ENCODE assay signal across 27 mouse cellular contexts in genomic region chr1:82389371-82389770, GRCm38 (mm10).
DNase-seq lines count a peak whose midpoint lies in the region; ATAC-seq lines count a peak whose summit lies in the region.
"Had no signal": no experiment of that assay in that cellular context is flagged by ENCODE, and none has a peak within 500 bp of the region (broad histone marks: within the 10 kb centered on the region; RNA-seq: fewer than 3 reads in every experiment).

No protein-coding gene starts in this region.

- no peaks in the 10 kb centered on the region for H3K27me3 ChIP-seq in heart, embryonic 16.5 days (ENCODE audit: control insufficient read depth, insufficient read depth, low read length)
- H3K27me3 ChIP-seq in limb, embryonic 11.5 days (ENCODE audit: control insufficient read depth, insufficient read depth, low read length), result no peaks in the 10 kb centered on the region
- H3K27me3 ChIP-seq: embryonic facial prominence, embryonic 13.5 days; forebrain, embryonic 15.5 days; hindbrain, embryonic 12.5 days; Patski had no signal

- no peaks in the 10 kb centered on the region for H3K9me3 ChIP-seq in heart, embryonic 16.5 days (replicated peaks; ENCODE audit: control insufficient read depth, low read length)
- no peaks in the 10 kb centered on the region for H3K9me3 ChIP-seq in limb, embryonic 11.5 days (ENCODE audit: control insufficient read depth, low read length)
- H3K9me3 ChIP-seq: embryonic facial prominence, embryonic 13.5 days; forebrain, embryonic 10.5 days; forebrain, embryonic 15.5 days; hindbrain, embryonic 12.5 days had no signal

- H3K4me2 ChIP-seq in heart, embryonic 16.5 days (ENCODE audit: low read depth, low read length), result no peak overlapping the region
- no peak overlapping the region for H3K4me2 ChIP-seq in limb, embryonic 11.5 days (ENCODE audit: low read depth, severe bottlenecking)
- H3K4me2 ChIP-seq: embryonic facial prominence, embryonic 13.5 days; forebrain, embryonic 15.5 days; hindbrain, embryonic 12.5 days had no signal

- ATAC-seq in heart, embryonic 16.5 days (replicated peaks; ENCODE audit: extremely low read depth, insufficient read depth, low FRiP score), result 0 out of 2 replicates have a peak, but pooled peaks have one; percentile 41
- peak; percentile 60 for ATAC-seq in CD4-positive, CD25-positive, alpha-beta regulatory T cell, adult 4 months
- ATAC-seq in limb, embryonic 11.5 days (ENCODE audit: insufficient number of reproducible peaks, low FRiP score, low TSS enrichment, low read depth), result no peak
- ATAC-seq: forebrain, embryonic 15.5 days; hindbrain, postnatal 0 days; Patski had no signal

- intact Hi-C loops in left cerebral cortex, postnatal 4 days (cut with DNase I), result no loop called here

- peaks cover 8% of the 10 kb centered on the region for H3K4me1 ChIP-seq in heart, embryonic 16.5 days (ENCODE audit: control insufficient read depth, insufficient read depth, low read length)
- H3K4me1 ChIP-seq in limb, embryonic 11.5 days (ENCODE audit: control insufficient read depth, insufficient read depth, low read length), result 0 out of 2 replicates have a peak, but pooled peaks cover 3% of the 10 kb centered on the region

- H3K9ac ChIP-seq in heart, embryonic 16.5 days (ENCODE audit: low read length), result no peak overlapping the region
- no peak overlapping the region for H3K9ac ChIP-seq in limb, embryonic 11.5 days (ENCODE audit: low read length)
- H3K9ac ChIP-seq: embryonic facial prominence, embryonic 13.5 days; forebrain, embryonic 15.5 days; hindbrain, embryonic 12.5 days; liver, embryonic 14.5 days had no signal

- no peak overlapping the region for H3K27ac ChIP-seq in heart, embryonic 16.5 days (ENCODE audit: low read length)
- H3K27ac ChIP-seq in limb, embryonic 11.5 days (replicated peaks; ENCODE audit: low read depth, low read length), result no peak overlapping the region
- H3K27ac ChIP-seq: embryonic facial prominence, embryonic 13.5 days; forebrain, embryonic 10.5 days; forebrain, embryonic 15.5 days; hindbrain, embryonic 12.5 days; hindbrain, postnatal 0 days; liver, embryonic 14.5 days had no signal

- no peaks in the 10 kb centered on the region for H3K36me3 ChIP-seq in heart, embryonic 16.5 days (ENCODE audit: control insufficient read depth, insufficient read depth)
- H3K36me3 ChIP-seq in limb, embryonic 11.5 days (ENCODE audit: control insufficient read depth, insufficient read depth, low read length), result no peaks in the 10 kb centered on the region
- H3K36me3 ChIP-seq: embryonic facial prominence, embryonic 13.5 days; forebrain, embryonic 10.5 days; forebrain, embryonic 15.5 days; hindbrain, embryonic 12.5 days had no signal

- WGBS in heart, embryonic 16.5 days, result 34% methylated on average over 7 of the region's 7 CpGs
- 90% methylated on average over 7 of the region's 7 CpGs for whole genome bisulfite sequencing in limb, embryonic 11.5 days

- H3K4me3 ChIP-seq in heart, embryonic 16.5 days (ENCODE audit: low read length), result no peak overlapping the region
- no peak overlapping the region for H3K4me3 ChIP-seq in limb, embryonic 11.5 days (ENCODE audit: low read depth, low read length)
- H3K4me3 ChIP-seq: embryonic facial prominence, embryonic 13.5 days; forebrain, embryonic 10.5 days; forebrain, embryonic 15.5 days; hindbrain, embryonic 12.5 days had no signal

- DNase-seq in heart, adult 18-20 months, result no peak
- peak; percentile 81 for DNase-seq in A20 (ENCODE audit: low read depth, low spot score)
- DNase-seq in limb, embryonic 11.5 days (ENCODE audit: low spot score), result peak; percentile 9
- DNase-seq in left cerebral cortex, postnatal 4 days, result no peak
- DNase-seq in retina, embryonic 14.5 days (ENCODE audit: low spot score), result no peak
- DNase-seq: adrenal gland, postnatal 14 days; B cell, adult 2 months; cerebellum, adult 11-12 months; gastrocnemius, postnatal 25 days; heart, postnatal 14 days; kidney, adult 11 months; kidney, postnatal 14 days; layer of hippocampus, adult 9-11 months; lung, adult 2 months; lung, postnatal 10 days; midbrain, embryonic 14.5 days; right cerebral cortex, postnatal 14 days; thymus, postnatal 14 days had no signal

Comparison
In these comparisons a context has a peak if more than half of its experiments do, and no peak if none do; other contexts are left out.
1. DNase-seq: peak in A20 (single experiment) and limb, embryonic 11.5 days (single experiment); none in heart, adult 18-20 months (0 of 2), left cerebral cortex, postnatal 4 days (single experiment) and retina, embryonic 14.5 days (single experiment).